Mouse (Mus musculus) midbrain, embryonic 12.5 days (tissue): ENCODE measurements around the gene Myo6. TPM values are rescaled to one million over a fixed set of nuclear protein-coding genes. Genes with fewer than 3 reads are reported as not detected.

Source experiments
- ATAC-seq: fragments of 200-750 bp; cut with Nextera tagmentation; 2 replicates; pipeline ENCODE4 v1.8.0; 2017; ENCODE audit warnings: low read depth, moderate TSS enrichment, moderate library complexity; ENCODE audit not compliant: low FRiP score
- H3K27ac ChIP-seq: fragments of 300-500 bp; sonication (generic); replicated peaks from 2 replicates; pipeline ENCODE4 v1.5.1; 2016; ENCODE audit warnings: mild to moderate bottlenecking
- H3K27me3 ChIP-seq: fragments of 300-500 bp; sonication (generic); 2 replicates; pipeline ENCODE4 v1.6.1; 2016; ENCODE audit warnings: mild to moderate bottlenecking
- H3K36me3 ChIP-seq: fragments of 300-500 bp; sonication (generic); 2 replicates; pipeline ENCODE4 v1.6.1; 2016
- H3K4me1 ChIP-seq: fragments of 300-500 bp; sonication (generic); 2 replicates; pipeline ENCODE4 v1.6.1; 2016
- H3K4me2 ChIP-seq: fragments of 300-500 bp; sonication (generic); replicated peaks from 2 replicates; pipeline ENCODE4 v1.6.1; 2016; ENCODE audit warnings: mild to moderate bottlenecking, moderate library complexity
- H3K4me3 ChIP-seq: fragments of 300-500 bp; sonication (generic); 2 replicates; pipeline ENCODE4 v1.5.1; 2016; ENCODE audit warnings: mild to moderate bottlenecking
- H3K9ac ChIP-seq: fragments of 300-500 bp; sonication (generic); replicated peaks from 2 replicates; pipeline ENCODE4 v1.6.1; 2016; ENCODE audit warnings: mild to moderate bottlenecking, moderate library complexity
- H3K9me3 ChIP-seq: fragments of 300-500 bp; sonication (generic); 2 replicates; pipeline ENCODE4 v1.6.1; 2016; ENCODE audit warnings: mild to moderate bottlenecking
- WGBS: fragments of 180-500 bp; shearing (Covaris S2); methylation state at CpG from one replicate; pipeline ENCODE4 v1.1.7; 2016; 5-methylcytosine and 5-hydroxymethylcytosine counted together
- polyA plus RNA-seq: library from polyadenylated mRNA; unstranded; fragments of >200 nt; fragmentation: Nextera tagmentation; extraction: Ambion mirVana; gene quantifications from 2 replicates; pipeline ENCODE4 v1.2.1, GENCODE M21; 2016

The Myo6 gene
- polyA plus RNA-seq, 1 experiment from 2014 or later: 11.8 TPM

GRCm38 (mm10) chr9:80344451-80345000, 179.7 kb downstream of the Myo6 start:
- H3K27me3 ChIP-seq: no peaks in the 10 kb centered on the region
- no peak for ATAC-seq
- H3K4me1 ChIP-seq: no peaks in the 10 kb centered on the region
- H3K4me2 ChIP-seq: no peak overlapping the region
- H3K9me3 ChIP-seq: no peaks in the 10 kb centered on the region
- no peaks in the 10 kb centered on the region for H3K36me3 ChIP-seq
- H3K9ac ChIP-seq: no peak overlapping the region
- H3K27ac ChIP-seq: no peak overlapping the region
- H3K4me3 ChIP-seq: no peak overlapping the region
- 92% methylated on average over 6 of the region's 6 CpGs for WGBS

GRCm38 (mm10) chr9:80351295-80351677, 186.5 kb downstream of the Myo6 start:
- Histone ChIP-seq H3K9ac (no peak overlapping the region), H3K4me2 (peak overlapping the region; percentile 43), H3K27ac (no peak overlapping the region), H3K4me1 (peaks cover 14% of the 10 kb centered on the region), H3K27me3 (peaks cover 5% of the 10 kb centered on the region; the same call in 1 of the 2 replicates), H3K4me3 (peak overlapping the region; percentile 23; the same call in 1 of the 2 replicates), H3K9me3 (no peaks in the 10 kb centered on the region), H3K36me3 (no peaks in the 10 kb centered on the region)
- 55% methylated on average over 7 of the region's 7 CpGs for WGBS
- no peak for ATAC-seq

GRCm38 (mm10) chr9:80351678-80352331, 187.0 kb downstream of the Myo6 start:
- Histone ChIP-seq H3K27me3 (peaks cover 5% of the 10 kb centered on the region; the same call in 1 of the 2 replicates), H3K9me3 (no peaks in the 10 kb centered on the region), H3K4me2 (peak overlapping the region; percentile 43), H3K36me3 (no peaks in the 10 kb centered on the region), H3K4me3 (peak overlapping the region; percentile 23; the same call in 1 of the 2 replicates), H3K4me1 (peaks cover 14% of the 10 kb centered on the region), H3K9ac (no peak overlapping the region), H3K27ac (no peak overlapping the region)
- 11% methylated on average over 20 of the region's 20 CpGs for WGBS
- ATAC-seq: peak; percentile 84

- Histone ChIP-seq H3K36me3 (no peaks in the 10 kb centered on the region), H3K4me2 (no peak overlapping the region), H3K4me3 (no peak overlapping the region), H3K9me3 (no peaks in the 10 kb centered on the region), H3K9ac (no peak overlapping the region), H3K4me1 (no peaks in the 10 kb centered on the region), H3K27ac (no peak overlapping the region), H3K27me3 (no peaks in the 10 kb centered on the region)
- ATAC-seq: no peak
Observed at GRCm38 (mm10) chr9:80360063-80360462, 195.2 kb downstream of the Myo6 start.

Other genes with a start within 250 kb of the Myo6 start
- 8.3 and 11.0 TPM in 2 replicates for gene Filip1, start 152.2 kb upstream of the Myo6 start, polyA plus RNA-seq
- gene Senp6, start 98.1 kb upstream of the Myo6 start, polyA plus RNA-seq: 75.7 and 85.2 TPM in 2 replicates